ENCODE assay signal across 9 mouse cellular contexts in the genomic region with DNA sequence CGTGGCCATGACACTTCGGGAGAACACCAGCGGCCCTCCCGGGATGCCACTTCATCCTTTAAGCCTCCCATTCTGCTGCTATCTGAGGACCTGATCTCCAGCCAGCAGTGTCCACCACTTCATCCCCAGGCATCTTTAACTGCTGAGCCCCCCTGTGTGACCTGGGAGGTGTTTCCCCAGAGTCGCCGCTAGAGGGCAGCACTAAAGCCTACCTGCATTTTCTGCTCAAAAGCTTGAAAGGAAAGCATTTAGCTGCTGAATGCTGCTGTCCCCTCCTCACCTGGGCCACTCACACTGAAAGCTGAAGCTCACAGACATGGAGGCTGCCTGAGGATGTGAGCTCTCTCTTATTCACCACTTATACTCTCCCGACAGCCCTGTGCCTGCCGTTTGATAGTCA. TPM values are rescaled to one million over a fixed set of nuclear protein-coding genes. Genes with fewer than 3 reads are reported as not detected.
DNase-seq lines count a peak whose midpoint lies in the region; ATAC-seq and TF ChIP-seq lines count a peak whose summit lies in the region.
"Not testable (repeated sequence)": the region's sequence is repeated elsewhere in the genome, so short reads cannot be mapped to it uniquely, and the experiment has no call there.
"Had no signal": no experiment of that assay in that cellular context is flagged by ENCODE, and none has a peak within 500 bp of the region (broad histone marks: within the 10 kb centered on the region; RNA-seq: fewer than 3 reads in every experiment).

No protein-coding gene starts in this region.

- not testable (repeated sequence) for H3K4me1 ChIP-seq in kidney, adult 2 months (ENCODE audit: control insufficient read depth, insufficient read depth, low read length); midbrain, postnatal 0 days (ENCODE audit: insufficient read depth, low read length)

- TF ChIP-seq CTCF in kidney, adult 2 months (conservative IDR thresholded peaks at IDR 0.05; ENCODE audit: insufficient read depth, insufficient read length, low read depth, low read length): peak; percentile 54
- peak; percentile 87 for TF ChIP-seq CTCF in midbrain, postnatal 0 days (IDR thresholded peaks at IDR 0.05)

- not testable (repeated sequence) for H3K4me3 ChIP-seq in kidney, adult 2 months (ENCODE audit: insufficient read depth, low read depth, low read length); midbrain, postnatal 0 days (ENCODE audit: low read depth, low read length)

- DNase-seq in 3T3-L1 (ENCODE audit: low read depth, low spot score) (peak; percentile 64), liver (peak; percentile 48)
- DNase-seq in adrenal gland, adult 2 months: peak; percentile 15
- peak; percentile 55 for DNase-seq in gastrocnemius, postnatal 10 days
- DNase-seq in kidney, adult 2 months: peak; percentile 32
- DNase-seq in midbrain, postnatal 0 days (ENCODE audit: low spot score): peak; percentile 51
- peak; percentile 27 to 82 for DNase-seq in spleen, postnatal 4 days (ENCODE audit: low spot score in 2 of 2)

- peak; percentile 80; the same call in 1 of the 2 replicates for ATAC-seq in common myeloid progenitor, adult 5-6 weeks (replicated peaks; ENCODE audit: low read depth, poor library complexity, severe bottlenecking)
- ATAC-seq in midbrain, postnatal 0 days (ENCODE audit: low FRiP score): peak; percentile 56

- not testable (repeated sequence) for H3K27ac ChIP-seq in kidney, adult 2 months (ENCODE audit: insufficient read depth, low read depth, low read length); midbrain, postnatal 0 days (ENCODE audit: low read depth, low read length)

- not testable (repeated sequence) for H3K9ac ChIP-seq in midbrain, postnatal 0 days (replicated peaks; ENCODE audit: low read length, poor library complexity, severe bottlenecking)

- H3K4me2 ChIP-seq in midbrain, postnatal 0 days (ENCODE audit: low read depth, low read length, poor library complexity, severe bottlenecking): peak overlapping the region; percentile 18; the same call in 1 of the 2 replicates

- not testable (repeated sequence) for H3K9me3 ChIP-seq in midbrain, postnatal 0 days (ENCODE audit: low read length)

- H3K36me3 ChIP-seq in kidney, adult 2 months (ENCODE audit: control insufficient read depth, insufficient read depth, low read length); midbrain, postnatal 0 days (ENCODE audit: insufficient read depth, low read length): not testable (repeated sequence)

- 21% methylated on average over 8 of the region's 8 CpGs for WGBS in kidney, adult 2 months
- 6% methylated on average over 8 of the region's 8 CpGs for WGBS in midbrain, postnatal 0 days

- TF ChIP-seq POLR2A in kidney, adult 2 months (IDR thresholded peaks at IDR 0.05; ENCODE audit: low read depth, low read length): not testable (repeated sequence)

- not testable (repeated sequence) for H3K27me3 ChIP-seq in kidney, adult 2 months (replicated peaks; ENCODE audit: control insufficient read depth, insufficient read depth, low read length); midbrain, postnatal 0 days (ENCODE audit: insufficient read depth, low read length)

RNA-seq across cellular contexts. Expression of a gene that starts 12.9 kb away (rescaled TPM):
- total RNA-seq in adrenal gland, adult 2 months (2021): not detected
- polyA plus RNA-seq in adrenal gland, adult 2 months (2012; rRNA removed): not detected in 2 replicates
- total RNA-seq in common myeloid progenitor, adult 5-6 weeks (2017): not detected in 2 replicates
- total RNA-seq in gastrocnemius, postnatal 10 days (2021): not detected
- polyA plus RNA-seq in kidney, adult 2 months (2012; rRNA removed): not detected in 2 replicates
- not detected in 2 replicates for total RNA-seq in midbrain, postnatal 0 days (2014; rRNA removed)
- polyA plus RNA-seq in midbrain, postnatal 0 days (2015; fragmentation: Nextera tagmentation; extraction: Ambion mirVana): not detected in 2 replicates
- total RNA-seq: layer of hippocampus, adult 18-20 months had no signal

RNA-seq across cellular contexts. Expression of a gene that starts 15.3 kb away (rescaled TPM):
- 10 to 100 TPM in 1 of 2 experiments, not detected in 1; 18.6 TPM for total RNA-seq in adrenal gland, adult 2 months (2021)
- polyA plus RNA-seq in adrenal gland, adult 2 months (2012; rRNA removed): not detected in 2 replicates
- not detected in 2 replicates for total RNA-seq in common myeloid progenitor, adult 5-6 weeks (2017)
- total RNA-seq in gastrocnemius, postnatal 10 days (2021): not detected
- 583 and 726 TPM in 2 replicates for polyA plus RNA-seq in kidney, adult 2 months (2012; rRNA removed)
- total RNA-seq in midbrain, postnatal 0 days (2014; rRNA removed): not detected in 2 replicates
- not detected in 2 replicates for polyA plus RNA-seq in midbrain, postnatal 0 days (2015; fragmentation: Nextera tagmentation; extraction: Ambion mirVana)
- total RNA-seq: layer of hippocampus, adult 18-20 months had no signal

RNA-seq across cellular contexts. Expression of a gene that starts 25.7 kb away (rescaled TPM):
- total RNA-seq in adrenal gland, adult 2 months (2021): not detected
- polyA plus RNA-seq in adrenal gland, adult 2 months (2012; rRNA removed): not detected in 2 replicates
- not detected in 2 replicates for total RNA-seq in common myeloid progenitor, adult 5-6 weeks (2017)
- total RNA-seq in gastrocnemius, postnatal 10 days (2021): not detected
- polyA plus RNA-seq in kidney, adult 2 months (2012; rRNA removed): not detected in 2 replicates
- total RNA-seq in midbrain, postnatal 0 days (2014; rRNA removed): not detected in 2 replicates
- not detected in 2 replicates for polyA plus RNA-seq in midbrain, postnatal 0 days (2015; fragmentation: Nextera tagmentation; extraction: Ambion mirVana)
- total RNA-seq: layer of hippocampus, adult 18-20 months had no signal

RNA-seq across cellular contexts. Expression of a gene that starts 27.7 kb away (rescaled TPM):
- total RNA-seq in adrenal gland, adult 2 months (2021): not detected
- not detected in 2 replicates for polyA plus RNA-seq in adrenal gland, adult 2 months (2012; rRNA removed)
- not detected in 2 replicates for total RNA-seq in common myeloid progenitor, adult 5-6 weeks (2017)
- total RNA-seq in gastrocnemius, postnatal 10 days (2021): not detected
- polyA plus RNA-seq in kidney, adult 2 months (2012; rRNA removed): not detected in 2 replicates
- total RNA-seq in midbrain, postnatal 0 days (2014; rRNA removed): 0.90 and 3.1 TPM in 2 replicates
- polyA plus RNA-seq in midbrain, postnatal 0 days (2015; fragmentation: Nextera tagmentation; extraction: Ambion mirVana): 9.5 TPM in 2 replicates
- total RNA-seq: layer of hippocampus, adult 18-20 months had no signal

RNA-seq across cellular contexts. Expression of a gene that starts 38.2 kb away (rescaled TPM):
- total RNA-seq in adrenal gland, adult 2 months (2021): not detected
- polyA plus RNA-seq in adrenal gland, adult 2 months (2012; rRNA removed): 0.08 TPM in 1 of 2 replicates, not detected in the other
- total RNA-seq in common myeloid progenitor, adult 5-6 weeks (2017): not detected in 2 replicates
- total RNA-seq in gastrocnemius, postnatal 10 days (2021): under 1 TPM in 1 of 2 experiments, not detected in 1; 0.12 TPM
- 0.03 TPM in 1 of 2 replicates, not detected in the other for polyA plus RNA-seq in kidney, adult 2 months (2012; rRNA removed)
- total RNA-seq in midbrain, postnatal 0 days (2014; rRNA removed): 6.0 and 6.1 TPM in 2 replicates
- 5.0 and 5.3 TPM in 2 replicates for polyA plus RNA-seq in midbrain, postnatal 0 days (2015; fragmentation: Nextera tagmentation; extraction: Ambion mirVana)
- total RNA-seq: layer of hippocampus, adult 18-20 months had no signal
